Mouse (Mus musculus) frontal cortex, postnatal 36 days (tissue): ENCODE measurements around the gene Mpp5.

Source experiments
- DNase-seq, 2 experiments: peaks; one replicate each; pipeline ENCODE4 v3.0.0; 2022; ENCODE audit warnings: low spot score in 2 of 2

Gene Mpp5

DNA sequence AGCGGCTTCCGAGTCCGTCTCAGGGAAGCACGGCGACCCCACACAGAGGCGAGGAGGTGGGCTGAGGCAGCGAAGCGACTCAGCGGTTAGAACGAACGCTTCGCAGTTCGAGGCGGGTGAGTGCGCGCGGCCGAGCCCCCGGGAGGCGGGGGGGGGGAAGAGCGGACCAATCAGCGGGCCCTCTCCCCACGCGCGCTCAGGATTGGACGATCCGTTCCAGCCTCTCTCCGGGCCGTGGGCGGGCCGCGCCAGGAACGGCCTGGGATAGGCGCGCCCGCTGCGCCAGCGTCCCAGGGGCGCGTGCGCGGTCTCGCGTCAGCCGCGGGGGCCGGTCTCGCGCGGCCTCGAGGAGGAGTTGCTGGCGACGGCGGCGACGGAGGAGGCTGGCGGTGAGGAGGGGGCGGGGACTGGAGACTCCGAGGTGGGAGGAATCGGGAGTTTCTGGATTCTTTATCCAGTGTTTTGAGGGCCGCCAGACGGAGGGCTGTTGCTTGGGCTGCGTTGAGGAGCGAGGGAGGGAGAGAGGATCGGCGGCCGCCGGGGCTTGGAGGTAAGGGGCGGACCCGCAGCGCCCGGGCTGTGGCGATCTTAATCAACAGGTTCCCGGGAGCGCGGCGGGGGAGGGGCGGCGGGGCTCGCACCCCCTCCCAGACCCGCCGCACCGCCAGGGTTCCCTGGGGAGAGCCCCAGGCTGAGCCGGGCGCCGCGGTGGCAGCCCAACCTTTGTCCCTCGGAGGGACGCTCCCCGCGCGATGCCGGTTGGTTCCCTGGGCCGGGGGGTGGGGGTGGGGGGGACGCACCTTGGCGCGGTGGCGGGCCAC lies at the start of gene Mpp5:
Mpp5 (plus strand) TSS at position 351 of the 821 bp plus-strand sequence.
- peak; percentile 95 to 97 for DNase-seq

DNA sequence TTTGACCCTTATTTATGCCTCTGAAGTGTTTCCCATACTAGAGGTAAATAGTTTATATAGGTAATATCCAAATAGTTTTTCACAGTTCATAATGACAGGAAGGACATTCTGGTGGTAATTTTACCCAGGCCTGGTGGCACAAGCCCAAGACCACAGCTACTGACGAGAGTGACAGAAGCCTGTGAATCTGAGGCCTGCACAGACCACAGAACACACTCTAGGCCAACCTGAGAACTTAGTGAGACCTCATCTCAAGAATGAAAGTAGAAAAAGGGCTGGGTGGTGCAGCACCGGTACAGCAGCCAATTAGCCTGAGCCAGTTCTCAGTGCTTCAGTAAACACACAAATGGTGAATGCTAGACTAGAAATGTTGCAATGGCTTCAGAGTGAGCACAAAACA lies 30.9 kb upstream of the Mpp5 start:
- no peak for DNase-seq

DNA sequence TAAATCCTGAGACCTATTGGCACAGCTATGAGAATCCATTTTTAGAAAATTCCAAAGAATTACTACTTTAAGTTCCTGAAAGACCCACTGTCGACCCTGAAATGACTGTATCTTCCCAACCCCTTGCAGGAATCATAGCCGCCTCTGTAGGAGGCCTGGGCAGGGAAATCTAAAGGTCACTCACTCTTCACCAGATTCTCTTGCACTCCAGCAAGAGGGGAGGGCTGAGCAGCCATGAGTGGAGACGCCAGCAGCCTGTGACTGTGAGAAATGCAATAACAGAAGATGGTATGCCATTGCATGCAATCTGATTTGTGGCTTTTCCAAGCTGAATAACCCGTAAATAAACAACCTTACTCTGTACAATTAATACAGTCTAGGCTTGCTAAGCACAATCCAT lies 21.0 kb upstream of the Mpp5 start:
- no peak for DNase-seq

DNA sequence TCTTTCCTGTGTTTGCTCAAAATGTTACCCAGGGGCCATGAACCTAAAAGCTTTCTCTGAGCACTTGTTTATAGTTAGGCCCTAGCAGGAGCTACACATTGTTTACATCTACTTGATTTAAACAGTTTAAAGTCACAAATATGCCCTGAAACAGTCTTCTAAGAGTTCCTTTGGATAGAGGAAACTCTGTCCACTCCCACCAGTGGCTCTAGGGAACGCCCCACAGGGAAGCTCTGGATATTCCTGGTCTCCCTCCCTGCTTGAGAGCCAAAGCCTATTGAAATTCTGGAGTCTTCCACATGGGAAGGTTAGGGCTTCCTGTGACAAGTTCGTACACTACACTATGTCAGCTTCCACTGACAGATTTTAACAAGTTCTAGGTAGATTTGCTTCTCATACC lies 9.1 kb upstream of the Mpp5 start:
- no peak for DNase-seq

DNA sequence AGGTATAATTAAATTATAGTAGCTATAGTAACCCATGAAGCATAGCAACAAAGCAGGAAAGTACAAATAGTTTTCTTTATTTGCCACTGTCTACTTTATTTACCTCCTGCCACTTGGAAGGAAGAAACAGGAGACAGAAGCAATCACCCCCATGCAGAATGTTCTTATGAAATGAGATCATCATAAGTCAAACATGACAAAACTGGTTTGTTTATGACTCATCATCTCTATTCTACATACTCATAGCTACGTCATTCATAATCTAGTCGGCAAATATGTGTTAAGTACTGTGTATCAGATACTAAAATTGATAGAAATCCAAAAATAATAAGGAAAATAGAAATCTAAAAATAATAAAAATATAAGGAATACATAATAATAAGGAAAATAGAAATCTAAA lies 8.4 kb upstream of the Mpp5 start:
- DNase-seq, result no peak

DNA sequence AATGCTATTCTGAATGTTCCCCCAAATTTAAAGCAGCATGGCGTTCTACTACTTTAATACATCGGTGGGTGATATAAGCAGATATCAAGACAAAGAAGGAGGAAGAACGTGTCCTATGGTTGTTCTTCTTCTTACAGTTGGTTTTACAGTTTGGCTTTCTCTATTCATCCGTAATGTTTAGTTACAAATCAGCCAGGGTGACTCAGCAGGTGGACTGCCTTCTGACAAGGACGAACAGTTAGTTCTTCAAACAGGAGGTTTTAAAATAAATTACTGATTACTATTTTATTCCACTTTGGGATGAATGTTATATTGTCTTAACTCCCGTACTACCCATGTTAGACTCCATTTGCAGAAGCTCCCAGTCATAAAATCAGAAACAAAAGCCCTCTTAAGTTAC lies 2.5 kb upstream of the Mpp5 start:
- DNase-seq, result no peak

DNA sequence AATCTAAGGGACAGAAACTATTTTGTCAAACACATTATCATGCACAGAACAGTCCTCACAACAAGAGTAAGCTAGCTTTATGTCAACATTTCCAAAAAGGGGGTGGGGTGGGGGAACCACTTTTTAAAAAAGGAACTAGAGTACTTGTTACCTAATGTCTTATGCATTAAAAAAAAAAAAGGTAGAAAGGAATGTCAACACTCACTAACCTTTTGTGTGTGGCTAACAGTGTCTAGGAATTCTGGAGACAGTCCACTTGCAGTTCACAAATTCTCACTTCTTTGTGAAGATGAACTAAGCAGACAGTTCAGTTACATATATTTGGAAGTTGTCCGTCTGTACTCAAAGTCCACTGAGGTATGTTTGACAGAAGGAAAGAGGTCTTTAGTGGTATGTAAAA lies 1.3 kb upstream of the Mpp5 start:
- no peak for DNase-seq

DNA sequence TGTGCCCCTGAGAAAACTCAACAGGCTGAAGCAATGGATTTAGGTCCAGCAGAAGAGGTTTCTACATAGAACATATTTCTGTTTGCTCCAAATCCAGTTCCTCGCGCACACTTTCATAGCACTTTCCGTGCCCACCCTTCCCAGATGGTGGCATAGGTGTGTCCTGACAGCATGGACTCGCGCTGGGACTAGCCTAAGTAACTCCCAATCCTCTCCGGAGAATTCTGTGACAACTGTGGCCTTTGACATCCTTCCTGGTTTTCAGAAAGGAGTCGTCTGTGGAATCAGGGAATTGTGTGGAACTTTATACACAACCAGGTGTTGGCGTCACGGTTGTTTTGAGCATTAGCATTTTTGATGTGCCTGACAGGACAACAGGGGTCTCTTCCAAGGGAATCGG lies 594 bp upstream of the Mpp5 start:
- no peak for DNase-seq

DNA sequence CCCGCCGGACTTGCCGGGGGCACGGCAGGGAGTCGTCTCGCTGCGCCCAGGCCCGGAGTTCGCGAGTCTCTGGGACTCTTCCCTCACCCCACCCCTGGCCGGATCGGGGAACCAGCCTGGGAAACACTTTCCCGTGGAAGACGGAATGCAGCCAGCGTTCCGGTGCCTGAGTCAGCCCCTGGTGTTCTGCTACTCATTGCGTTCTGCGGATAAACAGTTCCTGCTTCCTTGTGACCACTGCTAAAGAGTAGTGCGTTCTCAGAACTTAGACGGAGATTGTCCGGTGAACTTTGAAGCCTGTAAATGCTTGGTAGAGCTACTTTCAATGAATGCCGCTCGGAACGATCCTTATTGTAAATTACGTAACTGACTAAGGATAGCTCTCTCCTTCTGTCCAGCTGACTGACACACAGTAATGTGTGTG lies 683 bp downstream of the Mpp5 start:
- DNase-seq, result peak; percentile 58 to 59

DNA sequence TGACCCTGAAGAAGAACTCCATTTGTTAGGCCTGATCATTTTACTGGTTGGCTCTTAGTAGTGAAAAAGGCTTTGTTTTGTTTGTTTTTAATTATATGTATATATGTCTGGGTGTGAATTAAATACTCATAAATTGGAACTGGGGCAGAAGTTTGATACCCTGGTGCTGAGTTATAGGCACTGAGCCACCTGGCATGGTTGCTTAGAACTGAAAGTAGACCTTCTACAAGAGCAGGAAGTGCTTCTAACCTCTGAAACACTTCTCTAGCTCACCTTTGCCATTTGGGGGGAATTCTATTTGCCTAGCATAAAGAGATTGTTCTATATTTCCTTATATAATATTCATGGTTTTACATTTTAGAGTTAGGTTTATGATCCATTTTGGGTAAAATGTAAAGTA lies 13.3 kb downstream of the Mpp5 start:
- DNase-seq, result no peak

DNA sequence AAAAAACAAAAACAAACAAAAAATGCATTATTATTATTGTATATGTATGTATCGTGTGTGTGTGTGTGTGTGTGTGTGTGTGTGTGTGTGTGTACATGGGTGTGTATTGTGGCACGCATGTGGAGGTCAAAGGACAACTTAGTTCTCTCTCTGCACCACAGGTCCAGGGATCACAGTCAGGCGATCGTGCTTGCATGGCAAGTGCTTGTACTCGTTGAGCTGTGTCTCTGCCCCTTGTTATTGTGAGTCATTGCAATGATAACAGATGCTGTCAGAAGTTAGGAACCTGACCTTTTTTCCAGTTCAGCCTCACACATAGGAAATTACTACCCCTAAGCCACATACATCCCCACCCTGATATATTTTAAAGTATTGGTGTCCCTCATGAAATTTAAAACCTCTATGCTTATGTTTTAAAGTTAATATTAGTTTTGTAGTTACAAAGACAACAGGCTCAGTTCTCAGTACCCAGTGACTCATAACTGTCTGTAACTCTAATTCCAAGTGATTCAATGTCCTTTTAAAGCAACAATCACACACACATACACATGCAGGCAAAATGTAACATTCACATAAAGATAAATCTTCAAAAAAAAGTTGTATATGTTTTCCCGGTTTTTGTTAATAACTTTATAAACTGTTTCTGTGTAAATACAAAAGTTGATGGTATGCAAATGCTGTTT lies 20.5 kb downstream of the Mpp5 start:
- no peak for DNase-seq

DNA sequence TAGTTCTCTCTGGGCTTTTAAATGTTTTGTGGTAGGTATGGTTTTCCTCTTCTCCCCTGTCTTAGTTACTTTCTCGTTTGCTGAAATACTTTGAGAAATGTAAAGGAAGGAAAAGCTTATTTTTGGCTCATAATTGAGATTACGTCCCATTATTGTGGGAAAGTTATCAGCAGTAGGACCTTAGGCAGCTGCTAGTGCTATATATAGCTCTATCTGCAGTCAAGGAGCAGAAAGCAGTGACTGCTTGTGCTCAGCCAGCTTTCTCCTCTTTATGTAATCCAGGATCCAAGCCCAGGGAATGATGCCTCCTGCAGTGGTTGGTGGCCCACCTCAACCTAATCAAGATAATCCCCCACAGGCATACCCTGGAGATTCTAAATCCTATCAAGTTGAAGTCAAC lies 24.5 kb downstream of the Mpp5 start:
- no peak for DNase-seq

DNA sequence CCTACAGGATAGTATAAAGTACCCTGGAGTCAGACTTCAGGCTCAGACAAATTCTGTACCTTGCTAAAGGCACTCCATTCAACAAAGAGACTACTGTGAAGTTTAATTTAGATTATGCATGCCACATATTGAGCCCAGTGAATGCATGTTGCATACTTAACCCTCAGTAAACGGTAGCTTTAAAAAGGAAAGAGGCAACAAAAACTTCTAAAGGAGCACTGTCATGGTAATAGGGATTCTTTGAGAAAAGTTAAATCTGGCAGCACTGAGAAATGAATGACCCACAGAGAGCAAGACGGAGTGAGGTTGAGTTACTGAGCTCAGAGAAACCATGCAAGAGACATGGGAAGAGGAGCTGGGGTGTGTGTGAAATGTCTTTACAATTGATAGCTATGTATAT lies 29.2 kb downstream of the Mpp5 start:
- no peak for DNase-seq

DNA sequence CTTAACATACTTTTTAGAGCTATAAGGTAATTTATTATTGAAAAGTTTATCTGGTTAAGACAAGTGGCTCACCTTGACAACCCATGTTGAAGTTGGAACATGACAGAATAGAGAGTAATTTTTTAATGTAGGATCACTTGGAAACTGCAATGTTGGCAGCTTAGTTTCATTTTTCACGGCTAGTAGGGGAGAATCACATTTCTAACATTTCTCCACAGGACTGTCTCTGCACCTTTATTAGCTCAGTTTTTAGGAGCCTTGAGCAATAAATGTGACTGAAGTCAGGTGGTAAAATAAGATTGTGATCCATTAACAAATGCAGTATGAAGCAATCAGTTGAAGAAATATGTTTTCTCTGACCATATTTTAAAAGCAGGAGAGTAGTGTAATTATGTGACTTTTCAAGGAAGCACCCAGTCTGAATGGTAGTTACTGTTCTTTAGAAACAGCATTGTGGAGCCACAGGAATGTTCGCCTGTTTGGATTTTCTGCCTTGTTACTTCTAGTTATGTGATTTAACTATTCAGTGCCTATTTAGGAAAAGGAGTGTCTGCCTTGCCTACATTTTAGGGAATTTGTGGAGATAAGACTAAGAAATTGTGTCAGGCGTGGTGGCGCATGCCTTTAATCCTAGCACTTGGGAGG lies 29.8 kb downstream of the Mpp5 start:
- DNase-seq, result no peak

DNA sequence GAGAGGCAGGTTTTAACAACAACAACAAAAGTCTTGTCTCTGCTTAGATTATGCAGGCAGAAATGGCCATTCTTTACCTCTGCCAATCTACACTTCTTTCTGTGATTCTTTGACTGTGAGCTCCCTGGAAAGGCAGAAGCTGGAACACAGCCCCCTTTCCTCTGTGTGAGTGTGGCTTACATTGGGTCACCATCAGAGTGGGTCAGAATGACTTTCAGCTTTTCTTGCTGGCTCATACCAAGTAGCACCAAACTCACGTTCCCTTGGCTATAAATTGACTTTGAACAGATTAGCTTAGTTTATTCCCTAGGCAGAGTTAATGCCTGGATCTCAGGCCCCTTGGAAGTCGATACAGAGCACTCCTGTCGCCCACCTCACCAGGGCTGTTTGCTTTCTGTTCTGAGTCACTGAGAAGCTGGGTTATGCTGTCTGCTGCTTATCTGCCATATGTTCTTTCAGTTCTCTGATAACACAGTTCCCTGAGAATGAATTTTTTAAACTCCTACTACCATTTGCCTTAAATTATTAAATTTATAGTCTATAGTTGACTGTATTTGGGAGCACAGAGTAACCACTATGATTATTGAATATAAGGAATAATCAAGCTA lies 39.7 kb downstream of the Mpp5 start:
- DNase-seq, result peak; percentile 21 to 24

DNA sequence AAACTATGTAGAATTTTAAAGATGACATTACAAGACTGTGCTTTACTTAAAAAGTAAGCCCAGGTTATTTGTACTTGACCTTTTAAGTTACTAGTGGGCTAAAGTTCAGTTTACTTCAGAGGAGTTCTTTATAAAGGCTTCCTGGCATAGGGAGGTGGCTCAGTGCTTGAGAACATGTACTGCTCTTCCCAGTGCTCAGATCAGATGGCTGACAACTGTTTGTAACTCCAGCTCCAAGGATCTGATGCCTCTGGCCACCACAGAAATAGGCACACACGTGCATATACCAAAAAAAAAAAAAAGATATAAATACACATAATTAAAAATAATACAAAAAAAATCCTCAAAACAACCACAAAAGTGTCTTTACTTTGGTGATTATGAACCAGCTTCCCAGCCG lies 42.1 kb downstream of the Mpp5 start:
- DNase-seq, result no peak

DNA sequence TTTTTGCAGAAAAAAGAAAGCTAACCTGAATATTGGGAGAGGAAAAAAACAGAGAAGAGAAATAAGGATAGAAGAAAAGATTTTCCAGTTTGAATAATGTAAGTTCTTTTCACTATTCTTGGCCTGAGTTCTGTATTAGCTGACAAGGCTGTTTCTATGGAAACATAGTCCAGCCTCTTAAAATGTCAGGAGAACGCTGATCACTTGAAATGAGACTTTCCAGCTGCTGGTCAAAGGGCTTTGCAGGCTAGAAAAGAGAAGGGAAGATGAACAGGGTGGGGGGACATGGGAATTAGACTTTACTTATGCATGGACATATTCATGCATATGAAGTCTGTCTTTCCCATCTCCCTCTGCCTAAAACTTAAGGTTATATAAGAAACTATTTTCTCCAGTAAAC lies 45.5 kb downstream of the Mpp5 start:
- DNase-seq, result no peak

DNA sequence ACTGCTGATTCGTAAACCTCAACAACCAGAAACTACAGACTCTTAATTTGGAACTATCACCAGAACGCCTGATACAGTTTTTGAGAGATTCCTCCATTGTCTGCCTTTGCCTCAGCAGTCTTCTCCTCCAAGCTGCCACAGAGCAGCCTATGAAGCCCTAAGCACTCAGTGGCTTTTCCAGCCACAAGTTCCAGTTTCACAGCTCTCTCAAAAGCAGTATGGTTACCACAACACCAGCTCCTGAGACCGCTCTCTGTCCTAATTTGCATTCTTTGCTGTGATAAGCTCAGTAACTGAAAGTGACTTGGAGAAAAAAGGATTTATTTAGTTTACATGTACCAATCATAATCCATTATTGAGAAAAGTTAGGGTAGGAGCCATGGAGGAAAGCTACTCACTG lies 51.3 kb downstream of the Mpp5 start:
- DNase-seq, result no peak

DNA sequence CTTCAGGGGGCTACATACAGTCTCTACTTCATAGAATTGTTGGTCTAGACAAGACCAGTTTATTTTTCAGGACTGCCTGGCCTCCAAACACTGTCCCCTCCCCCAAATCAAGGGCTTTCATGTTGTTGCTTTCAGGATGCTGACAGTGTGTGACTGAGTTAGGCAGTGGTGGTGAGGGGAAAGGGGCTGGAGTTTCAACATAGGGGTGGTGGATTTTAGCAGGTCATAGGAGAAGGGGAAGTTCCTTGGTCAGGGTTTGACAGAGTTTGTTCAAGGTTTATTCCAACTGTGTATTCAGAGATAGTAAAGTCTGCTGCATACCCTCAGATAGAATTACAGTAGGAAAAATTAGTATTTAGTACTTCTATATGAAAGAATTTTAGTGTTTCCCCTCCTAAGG lies 53.1 kb downstream of the Mpp5 start:
- no peak for DNase-seq

DNA sequence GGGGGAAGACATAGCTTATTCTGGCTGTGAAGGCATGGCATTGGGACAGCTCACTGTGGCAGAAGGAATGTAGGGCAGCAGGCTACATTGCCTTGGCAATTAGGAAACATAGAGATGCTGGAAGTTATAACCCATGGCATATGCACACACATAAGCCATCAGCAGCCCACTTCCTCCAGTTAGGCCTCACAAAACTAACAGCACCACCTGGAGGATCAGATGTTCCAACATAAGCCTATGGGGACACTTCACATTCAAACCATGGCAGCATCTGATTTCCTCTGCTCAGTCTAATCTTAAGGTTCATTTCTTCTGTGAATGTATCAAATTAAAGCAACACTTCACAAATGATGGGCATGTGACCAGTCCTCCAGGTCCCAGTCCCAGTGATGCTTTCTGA lies 65.7 kb downstream of the Mpp5 start:
- no peak for DNase-seq

DNA sequence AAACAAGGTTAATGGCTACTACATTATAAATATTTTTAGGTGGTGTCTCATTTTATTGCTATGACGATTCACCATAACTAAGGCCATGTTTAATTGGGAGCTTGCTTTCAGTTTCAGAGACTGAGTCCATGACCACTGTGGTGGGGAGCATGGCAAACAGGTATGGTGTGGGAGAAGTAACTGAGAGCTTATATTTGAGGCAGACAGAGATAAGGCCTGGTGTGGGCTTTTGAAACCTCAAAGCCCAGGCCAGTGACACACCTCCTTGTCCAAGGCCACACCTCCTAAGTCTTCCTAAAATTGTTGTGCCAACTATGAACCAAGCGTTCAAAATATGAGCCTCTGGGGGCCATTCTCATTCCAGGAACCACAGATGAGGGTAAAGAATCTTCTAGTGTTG lies 85.8 kb downstream of the Mpp5 start:
- no peak for DNase-seq

DNA sequence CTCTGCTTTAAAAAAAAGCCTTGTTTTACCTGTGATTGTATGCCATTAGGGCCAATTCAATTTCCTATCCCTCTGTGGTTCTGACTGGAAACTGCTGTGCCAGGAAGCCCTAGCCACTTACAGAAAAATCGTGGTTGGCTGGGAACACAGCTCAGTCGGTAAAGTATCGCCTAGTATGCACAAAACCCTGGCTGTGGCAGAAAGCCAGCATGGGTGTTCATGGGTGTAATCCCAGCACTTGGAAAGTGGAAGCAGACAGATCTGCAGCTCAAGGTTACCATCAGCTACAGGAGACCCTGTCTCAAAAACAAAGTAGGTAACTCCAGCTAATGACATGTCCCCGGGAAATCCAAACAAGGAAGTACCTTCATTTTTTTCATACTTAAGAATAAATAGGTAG lies 91.2 kb downstream of the Mpp5 start:
- DNase-seq, result peak in 1 of 2 experiments; percentile 16

DNA sequence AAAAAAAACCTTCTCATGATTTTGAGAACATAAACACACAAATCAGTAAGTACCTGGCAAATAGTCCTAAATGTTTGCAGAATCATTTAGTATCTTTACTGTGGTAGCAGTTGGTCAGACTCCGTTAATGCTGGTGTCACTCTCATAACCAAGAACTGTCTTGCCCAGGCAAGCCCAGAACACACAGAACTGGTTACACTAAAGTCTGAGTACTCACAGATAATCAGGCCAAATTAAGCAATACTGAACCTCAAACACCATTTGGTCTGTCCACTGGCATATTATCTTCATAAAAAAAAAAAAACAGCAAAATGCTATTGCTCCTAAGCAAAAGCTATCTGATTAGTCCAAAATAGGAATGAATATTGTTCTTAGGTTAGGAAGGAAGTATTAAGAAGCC lies 93.7 kb downstream of the Mpp5 start:
- no peak for DNase-seq
